Mouse (Mus musculus) heart, adult 8-10 months (tissue): ENCODE results near the gene Vgll4. TPM values are rescaled to one million over a fixed set of nuclear protein-coding genes. Genes with fewer than 3 reads are reported as not detected.
"Not testable (repeated sequence)": the region's sequence is repeated elsewhere in the genome, so short reads cannot be mapped to it uniquely, and the experiment has no call there.

ENCODE experiments used
- DNase-seq: peaks from one replicate; pipeline ENCODE4 v3.0.0; 2022; ENCODE audit warnings: low spot score
- total RNA-seq, 4 experiments: library from RNA; stranded (reverse); gene quantifications; 2 replicates each; pipeline ENCODE4 v1.2.4; 2022

Gene Vgll4
- total RNA-seq, 4 experiments from 2014 or later: 19.9 to 23.5 (median 21.4) TPM

DNA sequence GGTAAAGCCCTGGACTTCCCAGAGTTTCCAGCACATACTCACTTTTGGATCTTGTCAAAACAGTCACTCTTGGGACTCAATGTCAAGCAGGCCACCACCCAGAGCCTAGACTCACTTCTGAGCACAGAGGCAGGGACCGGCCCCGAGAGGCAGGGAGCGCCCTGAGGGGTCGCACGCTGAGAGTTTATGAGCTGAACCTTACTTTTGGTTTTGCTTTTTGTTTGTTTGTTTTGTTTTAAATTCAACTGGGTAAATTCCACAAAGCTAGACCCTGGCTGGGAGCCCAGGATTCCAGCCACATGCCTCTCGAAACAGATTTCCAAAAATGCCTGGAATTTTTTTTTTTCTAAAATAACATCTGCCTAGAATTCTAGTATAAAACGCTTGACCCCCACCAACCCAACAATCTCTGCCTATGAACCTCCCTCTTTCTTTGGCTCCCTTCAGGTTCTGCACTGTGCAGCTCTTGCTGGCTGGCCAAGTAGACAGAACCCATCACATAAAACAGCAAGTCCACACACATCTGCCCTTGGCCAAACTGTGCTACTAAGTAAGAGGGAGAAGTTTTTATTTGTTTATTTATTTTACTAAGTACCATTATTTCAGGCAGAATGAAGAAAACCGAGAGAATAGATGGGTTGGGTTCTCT, 28.5 kb downstream of the Vgll4 start:
- no peak for DNase-seq

DNA sequence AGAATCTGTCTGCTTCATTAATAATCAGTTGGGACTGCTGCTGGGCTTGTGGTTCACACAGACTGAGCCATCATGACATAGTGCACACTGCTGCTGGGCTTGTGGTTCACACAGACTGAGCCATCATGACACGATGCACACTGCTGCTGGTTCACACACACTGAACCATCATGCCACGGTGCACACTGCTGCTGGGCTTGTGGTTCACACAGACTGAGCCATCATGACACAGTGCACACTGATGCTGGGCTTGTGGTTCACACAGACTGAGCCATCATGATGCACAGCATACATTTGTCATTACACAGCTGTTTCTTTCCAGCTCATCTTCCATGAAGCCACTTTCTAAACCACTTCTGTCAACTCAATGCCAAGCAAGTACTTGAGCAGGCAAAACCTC, 30.1 kb downstream of the Vgll4 start:
- no peak for DNase-seq

DNA sequence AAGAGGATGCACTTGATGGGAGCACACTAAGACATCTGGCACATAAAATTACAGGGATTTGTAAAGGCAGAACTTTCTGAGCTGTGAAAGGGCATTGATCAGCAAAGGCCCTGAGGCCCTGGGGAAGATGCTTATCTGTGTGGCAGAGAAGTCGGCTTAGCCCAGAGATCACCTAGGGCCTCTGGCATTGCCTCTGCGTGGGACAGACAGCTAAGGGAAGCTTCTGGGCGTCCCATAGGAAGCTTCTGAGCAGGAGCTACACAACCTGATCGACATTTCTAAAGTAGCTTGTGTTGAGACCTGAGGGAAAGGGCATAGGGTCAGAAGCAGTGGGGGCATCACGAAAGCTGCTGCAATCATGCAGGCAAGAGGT, 32.9 kb downstream of the Vgll4 start:
- DNase-seq: no peak

DNA sequence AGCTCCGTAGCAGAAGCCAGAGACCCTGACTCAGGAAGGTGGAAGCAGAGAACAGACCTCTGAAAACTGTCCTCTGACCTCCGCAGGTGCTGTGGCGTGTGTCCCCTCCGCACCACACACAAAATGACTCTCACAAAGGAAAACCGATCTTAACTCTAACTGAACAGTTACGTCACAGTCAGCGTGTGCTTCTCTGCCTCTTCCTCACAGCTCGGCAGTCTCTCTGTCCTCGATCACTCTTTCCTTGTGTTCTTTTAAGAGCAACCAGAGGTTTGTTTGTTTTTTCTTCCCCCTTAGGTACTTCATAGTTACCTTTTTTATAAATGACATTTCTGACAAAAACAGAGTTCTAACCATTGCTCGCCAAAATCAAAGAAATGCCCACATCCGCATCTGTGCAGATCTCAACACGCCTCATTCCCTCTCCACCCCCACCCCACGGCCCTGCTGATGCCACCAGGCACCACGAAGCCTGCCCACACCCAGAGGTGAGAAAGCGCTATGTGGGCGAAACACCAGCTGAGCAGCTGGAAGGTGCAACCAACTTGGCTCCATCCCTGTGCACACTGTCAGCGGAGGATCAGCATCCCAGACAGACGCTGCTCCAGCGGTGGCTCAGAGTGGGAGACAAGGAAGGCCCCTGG, 33.4 kb downstream of the Vgll4 start:
- no peak for DNase-seq

DNA sequence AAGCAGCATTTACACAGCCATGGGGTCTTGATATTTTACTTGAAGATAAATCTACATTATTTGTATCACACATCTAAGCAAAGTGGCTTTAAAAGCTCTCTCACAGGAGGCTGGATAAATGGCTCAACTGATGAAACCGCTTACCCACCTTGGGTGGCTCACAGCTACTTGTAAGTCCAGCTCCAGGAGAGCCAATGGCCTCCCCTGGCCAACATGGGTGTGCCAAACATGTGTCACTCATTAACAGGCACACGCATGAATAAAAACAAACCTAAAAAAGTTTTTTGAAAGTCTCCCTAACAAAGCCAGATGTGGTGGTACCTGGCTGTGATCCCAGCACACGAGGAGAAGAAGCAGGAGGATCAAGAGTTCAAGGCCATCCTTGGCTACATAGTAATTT, 34.4 kb downstream of the Vgll4 start:
- DNase-seq: no peak

DNA sequence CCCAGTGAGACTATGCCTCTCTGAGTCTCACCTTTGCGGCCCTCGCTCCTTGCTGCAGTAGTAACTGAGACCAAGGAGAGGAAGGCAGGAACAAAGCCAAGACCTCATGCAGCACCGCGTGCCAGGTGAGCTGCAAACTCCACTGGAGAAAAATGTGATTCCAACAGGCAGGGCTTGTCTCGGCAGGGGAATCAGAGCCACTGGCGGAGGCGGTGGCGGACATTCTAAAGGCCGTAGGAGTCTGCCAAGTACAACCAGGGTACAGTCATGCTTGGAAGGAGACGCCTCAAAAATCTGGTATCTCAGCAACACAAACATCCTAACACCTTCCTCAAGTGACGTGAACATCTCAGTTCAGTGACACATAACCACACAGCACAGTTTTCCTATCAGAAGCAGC, 35.7 kb downstream of the Vgll4 start:
- DNase-seq: no peak

DNA sequence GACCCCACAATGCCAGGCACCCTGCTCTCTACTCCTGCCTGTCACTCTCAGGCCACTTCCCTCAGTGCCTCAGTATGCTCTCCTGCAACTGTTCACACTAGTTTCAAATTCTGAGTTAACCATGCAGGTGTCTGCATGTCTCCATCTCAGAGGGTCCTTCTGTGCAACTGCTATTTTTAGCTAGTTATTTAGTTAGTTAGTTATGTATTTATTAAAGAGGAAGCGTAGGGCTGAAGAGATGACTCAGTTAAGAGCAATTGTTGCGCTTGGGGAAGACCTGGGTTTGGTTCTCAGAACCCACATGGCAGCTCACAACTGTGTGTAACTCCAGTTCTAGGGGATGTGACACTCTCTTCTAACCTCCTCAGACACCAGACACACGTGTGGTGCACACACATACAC, 36.8 kb downstream of the Vgll4 start:
- no peak for DNase-seq

DNA sequence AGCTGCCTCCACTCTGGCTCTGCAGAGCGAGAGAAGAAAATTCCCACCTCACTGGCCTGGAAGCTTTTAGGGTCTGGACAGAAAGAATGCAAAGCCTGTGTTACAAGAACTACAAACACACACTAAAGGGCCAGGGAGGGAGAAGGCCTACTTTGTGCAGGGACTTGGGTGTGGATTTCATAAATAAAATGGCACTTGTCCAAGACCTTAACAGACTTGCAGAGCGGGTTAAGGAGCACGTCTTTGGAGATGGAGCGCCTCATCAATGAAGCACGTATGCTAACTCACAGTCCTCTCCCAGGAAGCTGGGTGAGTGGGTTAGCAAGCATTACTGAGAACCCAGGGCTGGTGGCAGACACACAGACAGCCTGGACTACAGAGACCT, 37.7 kb downstream of the Vgll4 start:
- no peak for DNase-seq

DNA sequence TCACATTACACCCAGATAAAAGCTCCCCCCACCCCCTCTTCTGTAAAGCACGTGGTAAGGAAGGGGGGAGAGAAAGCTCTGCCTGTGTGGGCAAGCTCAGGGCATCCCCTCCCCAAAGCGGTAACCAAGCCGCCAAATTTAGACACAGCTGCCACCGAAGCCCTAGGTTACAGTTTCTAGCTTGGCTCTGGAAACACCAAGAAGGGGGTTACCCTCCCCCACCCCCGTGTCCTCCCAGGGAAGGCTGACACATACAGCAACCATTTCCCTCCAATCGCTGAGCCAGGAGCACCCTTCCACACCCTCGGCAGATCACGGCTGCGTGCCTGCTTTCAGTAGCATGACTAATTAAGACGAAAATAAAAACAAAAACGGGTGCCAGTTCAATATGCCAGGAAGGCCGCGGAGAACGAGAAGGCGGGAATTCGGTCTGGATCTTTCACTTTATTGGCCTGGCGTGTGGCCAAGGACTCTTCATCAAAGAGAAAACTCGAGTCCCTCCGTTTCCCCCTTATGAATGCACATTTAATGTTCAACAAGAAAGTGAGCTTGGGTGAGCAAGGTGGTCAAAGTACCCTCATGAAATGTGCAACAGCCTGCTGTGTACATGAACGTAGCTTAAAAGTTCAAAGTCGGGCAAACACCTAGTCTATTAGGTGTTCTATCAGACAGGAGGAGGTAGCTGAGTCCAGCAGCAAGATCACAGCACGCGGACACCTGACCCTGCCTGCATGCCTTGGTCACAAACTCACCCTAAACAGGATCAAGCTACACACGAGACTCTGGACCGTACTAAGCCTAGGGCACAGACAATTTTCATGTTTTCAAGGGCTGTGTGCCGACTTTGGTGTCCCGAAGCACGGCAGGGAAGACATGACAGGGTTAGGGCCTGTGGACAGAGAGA, 38.3 kb downstream of the Vgll4 start:
- DNase-seq: no peak

DNA sequence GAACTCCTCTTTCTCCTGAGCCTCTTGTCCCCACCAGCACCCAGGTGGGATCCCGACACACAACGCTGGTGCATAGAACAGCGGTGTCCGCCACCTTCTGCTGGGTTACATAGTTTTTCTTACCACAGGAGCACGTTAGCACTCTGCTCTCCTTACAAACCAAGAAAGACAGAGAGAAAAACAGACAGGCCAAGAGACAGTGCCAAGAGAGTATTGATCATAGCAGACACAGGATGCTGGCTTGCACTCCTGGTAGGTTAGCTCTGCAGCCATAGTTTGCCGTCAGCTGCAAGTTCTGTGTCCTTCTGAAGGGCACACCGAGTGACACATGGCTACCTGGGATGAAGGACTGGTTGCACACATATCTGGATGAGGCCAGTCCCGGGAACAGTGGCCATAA, 39.1 kb downstream of the Vgll4 start:
- DNase-seq: no peak

DNA sequence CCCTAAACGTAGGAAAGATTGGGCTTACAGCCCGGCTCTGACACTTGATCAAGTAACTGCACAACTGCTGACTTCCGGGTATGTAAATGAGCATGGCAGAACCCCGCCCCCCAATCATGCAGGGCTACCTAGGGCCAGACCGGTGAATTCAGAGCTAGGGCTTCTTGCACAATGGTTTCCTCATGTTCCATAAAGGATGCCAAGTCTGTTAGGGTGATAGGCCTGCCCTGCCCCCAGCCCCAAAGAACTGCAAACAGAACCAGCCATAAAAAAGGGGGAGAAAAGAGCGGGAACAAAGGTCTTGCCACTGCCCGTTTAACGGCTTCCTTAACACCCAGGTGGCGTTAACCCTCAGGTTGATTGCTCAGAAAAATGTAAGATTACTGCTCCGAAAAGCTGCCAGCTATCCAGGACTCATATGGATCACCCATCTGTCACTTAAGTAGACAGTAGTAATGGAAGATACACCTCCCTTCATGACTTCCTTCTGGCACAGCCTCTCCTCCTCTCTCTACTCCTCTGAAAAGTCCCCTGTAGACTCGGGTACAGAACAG, 39.7 kb downstream of the Vgll4 start:
- DNase-seq: no peak

DNA sequence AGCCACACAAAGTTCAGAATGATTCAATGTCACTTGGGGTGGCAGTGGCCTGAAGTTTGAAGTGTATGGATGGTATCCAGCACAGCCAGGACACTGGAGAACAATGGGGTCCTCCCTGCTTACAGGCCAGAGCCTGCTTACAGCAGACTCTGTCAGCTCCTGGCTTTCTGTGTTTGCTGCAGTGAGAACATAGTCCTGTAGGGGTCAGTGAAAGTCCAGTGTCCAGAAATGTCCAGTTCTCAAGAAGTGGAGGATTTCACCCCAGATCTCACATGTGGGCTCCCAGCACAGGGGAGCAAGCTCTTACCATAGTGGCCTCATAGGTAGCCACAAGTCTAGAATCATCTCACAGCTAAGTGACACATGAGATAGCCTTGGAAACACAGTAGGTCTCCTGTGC, 40.4 kb downstream of the Vgll4 start:
- DNase-seq: no peak

DNA sequence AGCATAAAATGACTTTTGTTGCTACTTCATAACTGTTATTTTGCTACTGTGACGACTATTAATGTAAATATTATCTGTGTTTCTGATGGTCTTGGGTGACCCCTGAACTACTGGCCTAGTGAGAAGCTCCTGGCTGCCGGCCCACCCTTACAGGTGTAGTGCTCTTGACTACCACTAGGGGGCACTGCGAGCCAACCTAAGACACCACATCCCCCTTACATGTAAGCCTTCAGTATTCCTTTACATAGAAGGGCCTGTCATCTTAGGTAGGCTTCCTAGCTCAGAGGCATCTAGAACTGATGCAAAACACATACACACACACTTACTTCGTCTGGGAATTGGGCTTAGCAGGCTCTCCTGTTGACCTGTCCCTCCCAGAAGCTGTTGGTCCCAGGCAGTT, 41.3 kb downstream of the Vgll4 start:
- no peak for DNase-seq

DNA sequence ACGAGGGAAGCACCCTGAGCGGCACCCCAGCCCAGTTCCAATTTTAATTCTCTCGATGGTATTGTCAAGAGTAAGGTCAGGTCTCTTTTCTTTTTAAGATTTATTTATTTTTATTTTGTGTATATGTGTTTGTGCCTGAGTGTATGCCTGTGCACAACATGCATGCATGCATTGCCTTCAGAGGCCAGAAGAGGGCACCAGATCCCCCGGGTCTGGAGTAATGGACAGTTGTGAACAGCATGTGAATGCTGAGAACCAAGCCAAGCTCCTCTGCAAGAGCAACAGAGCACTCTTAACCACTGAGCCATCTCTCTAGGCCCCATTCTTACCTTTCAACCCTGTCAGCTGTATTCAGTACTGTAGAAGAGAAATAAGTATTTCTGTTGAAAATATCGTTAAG, 42.4 kb downstream of the Vgll4 start:
- no peak for DNase-seq

DNA sequence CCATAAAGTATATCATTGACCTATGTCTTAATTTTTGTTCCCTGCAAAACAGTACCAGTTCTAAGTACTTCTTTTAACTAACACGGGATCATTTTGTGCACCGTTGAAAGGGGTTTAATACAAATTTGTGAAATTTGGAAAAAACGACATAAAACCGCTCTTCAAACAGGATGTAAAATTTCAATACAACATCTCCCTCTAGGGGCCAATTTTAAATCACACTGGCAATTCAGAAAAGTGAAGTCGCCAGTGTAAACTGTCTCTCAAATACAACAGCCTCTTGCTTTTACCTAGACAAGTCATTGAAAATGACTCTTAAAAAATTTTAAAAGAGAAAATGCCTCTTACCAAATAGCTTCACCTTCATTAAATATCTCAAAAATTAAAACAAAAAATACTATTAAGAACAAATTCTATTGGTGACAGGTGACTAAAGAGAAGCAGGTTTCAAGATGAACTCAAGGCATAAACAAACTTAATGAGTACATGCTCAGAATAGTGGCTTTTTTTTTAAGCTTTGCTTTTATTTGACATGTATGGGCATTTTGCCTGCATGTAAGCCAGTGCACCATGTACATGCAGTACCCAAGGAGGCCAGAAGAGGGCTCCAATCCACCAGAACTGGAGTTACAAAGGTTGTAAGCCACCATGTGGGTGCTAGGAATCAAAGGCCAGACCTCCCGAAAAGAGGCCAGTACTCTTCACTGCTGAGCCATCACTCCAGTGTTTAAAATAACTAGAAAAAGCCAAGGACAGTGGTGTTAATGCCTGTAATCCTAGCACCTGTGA, 43.2 kb downstream of the Vgll4 start:
- peak; percentile 69 for DNase-seq

DNA sequence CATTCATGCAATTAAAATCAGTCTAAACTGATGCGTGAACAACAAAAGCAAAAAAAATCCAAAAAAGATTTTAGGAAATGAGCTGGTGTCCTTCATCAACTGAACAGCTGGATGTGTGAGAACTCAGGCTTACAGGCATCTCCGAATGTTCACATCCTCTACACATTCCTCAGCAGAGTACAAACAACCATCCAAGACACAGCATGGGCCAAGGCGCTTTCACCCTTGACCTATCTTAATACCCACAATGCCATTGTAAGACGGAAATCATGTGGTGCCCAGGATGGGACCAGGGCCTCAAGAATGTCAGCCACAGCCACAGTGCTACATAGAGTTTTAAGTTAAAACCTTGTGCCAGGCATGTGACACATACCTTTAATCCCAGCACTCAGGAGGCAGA, 44.6 kb downstream of the Vgll4 start:
- DNase-seq: no peak

DNA sequence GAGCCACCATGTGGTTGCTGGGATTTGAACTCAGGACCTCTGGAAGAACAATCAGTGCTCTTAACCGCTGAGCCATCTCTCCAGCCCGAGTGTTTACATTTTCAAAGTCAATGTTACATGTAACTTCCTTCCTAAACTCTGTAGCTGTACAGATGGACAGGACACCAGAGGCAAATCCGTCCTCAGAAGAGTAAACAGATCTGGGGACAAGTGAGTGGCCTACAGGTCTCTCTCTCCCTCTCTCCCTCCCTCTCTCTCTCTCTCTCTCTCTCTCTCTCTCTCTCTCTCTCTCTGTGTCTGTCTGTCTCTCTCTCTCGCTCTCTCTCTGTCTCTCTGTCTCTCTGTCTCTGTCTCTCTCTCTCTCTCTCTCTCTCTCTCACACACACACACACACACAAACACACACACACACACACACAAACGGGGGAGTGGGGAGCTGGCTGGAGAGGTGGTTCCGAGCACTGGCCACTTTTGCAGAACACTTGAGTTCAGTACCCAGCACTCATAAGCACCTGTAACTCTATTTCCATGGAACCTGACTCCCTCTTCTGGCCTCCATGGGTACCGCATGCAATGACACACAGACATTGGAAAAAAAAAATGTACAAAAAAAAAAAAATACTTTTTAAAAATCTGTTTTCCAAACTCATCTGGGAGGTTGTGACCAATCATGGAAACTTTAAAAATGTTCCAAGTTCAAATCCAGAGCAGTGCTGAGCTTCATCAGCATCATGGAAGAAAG, 47.3 kb downstream of the Vgll4 start:
- DNase-seq: not testable (repeated sequence)

DNA sequence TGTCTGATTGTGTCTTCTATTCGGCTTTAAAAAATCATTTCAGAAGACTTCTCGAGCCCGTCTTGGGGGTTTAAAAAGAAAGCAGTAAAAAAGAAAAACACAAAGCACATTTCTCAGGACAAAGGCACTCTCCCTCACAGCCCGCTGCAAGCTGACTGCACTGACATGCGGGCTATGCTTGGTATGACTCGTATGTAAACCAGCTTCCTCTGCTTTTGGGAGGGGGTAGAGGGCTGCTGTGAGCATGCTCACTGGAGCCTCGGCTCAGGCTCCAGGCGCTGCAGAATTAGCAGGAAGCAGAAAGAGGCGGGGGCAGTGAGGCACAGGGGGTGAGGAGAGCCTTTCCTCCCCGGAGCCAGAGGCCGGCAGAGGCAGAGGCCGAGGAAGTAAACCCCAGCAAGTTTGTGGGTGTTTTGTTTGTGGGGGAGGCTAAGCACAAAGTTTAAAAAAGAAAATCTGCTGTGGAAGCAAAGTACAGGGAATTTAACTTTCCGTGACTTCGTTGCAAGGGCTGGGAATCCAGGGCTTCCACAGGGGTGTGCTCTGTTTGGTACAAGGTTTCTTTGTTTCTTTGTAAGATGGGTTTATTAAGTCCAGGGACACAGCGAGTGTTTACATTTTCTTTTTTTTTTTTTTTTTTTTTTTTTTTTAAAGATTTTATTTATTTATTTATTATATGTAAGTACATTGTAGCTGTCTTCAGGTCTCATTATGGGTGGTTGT, 48.0 kb downstream of the Vgll4 start:
- peak; percentile 94 for DNase-seq

DNA sequence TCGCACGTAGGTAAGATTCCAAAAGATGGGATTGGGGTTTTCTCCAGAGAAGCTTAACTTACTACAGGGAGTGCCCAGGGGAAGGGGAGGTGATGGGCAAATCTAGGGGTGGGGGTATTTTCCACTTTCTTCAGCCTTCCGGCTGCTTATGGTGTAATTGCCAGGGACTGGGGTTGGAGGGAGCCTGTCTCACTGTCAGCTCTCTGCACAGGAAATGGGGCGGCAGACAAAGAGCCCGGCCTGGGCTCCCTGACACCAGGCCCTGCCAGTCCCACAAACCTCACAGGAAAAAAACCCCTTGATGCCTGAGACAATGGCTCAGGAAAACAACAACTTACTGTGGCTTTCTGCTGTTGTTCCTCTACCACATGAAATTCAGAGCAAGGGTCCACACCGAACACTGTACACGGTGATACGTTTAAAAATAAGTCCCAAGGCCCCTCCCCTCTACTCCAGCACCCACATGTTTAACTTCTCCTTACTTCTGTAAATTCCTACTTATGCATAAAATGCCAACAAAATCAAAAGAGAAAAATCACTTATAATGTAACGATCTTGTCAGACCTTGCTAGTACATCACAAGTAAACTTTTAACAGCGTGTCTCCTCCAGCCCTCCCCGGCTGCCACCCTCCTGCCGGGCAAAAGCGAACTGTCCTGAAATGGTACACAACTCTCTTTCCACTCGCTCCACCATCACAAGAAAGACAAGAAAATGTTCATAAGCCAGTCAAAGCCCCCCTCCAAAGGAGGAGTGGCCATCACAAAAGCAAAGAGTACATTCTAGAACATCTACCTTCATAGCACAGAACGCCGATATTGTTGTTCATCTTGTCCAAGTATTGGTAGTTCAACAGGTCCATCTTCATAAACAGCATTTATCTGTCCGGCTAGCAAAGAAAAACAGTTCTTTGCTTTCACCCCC, 49.0 kb downstream of the Vgll4 start:
- peak; percentile 69 for DNase-seq
